Mouse (Mus musculus) midbrain, embryonic 16.5 days (tissue): ENCODE measurements around the gene Slc5a11. TPM values are rescaled to one million over a fixed set of nuclear protein-coding genes. Genes with fewer than 3 reads are reported as not detected.
A peak's percentile ranks its signal among the peaks of the same experiment; 100 is the strongest.

ENCODE experiments used
- ATAC-seq: fragments of 200-750 bp; cut with Nextera tagmentation; 2 replicates; pipeline ENCODE4 v1.8.0; 2017; ENCODE audit warnings: moderate TSS enrichment
- H3K27ac ChIP-seq: fragments of 300-500 bp; sonication (generic); 2 replicates; pipeline ENCODE4 v1.5.1; 2014; ENCODE audit warnings: mild to moderate bottlenecking, low read length, mixed read lengths
- H3K27me3 ChIP-seq: fragments of 300-500 bp; sonication (generic); 2 replicates; pipeline ENCODE4 v1.6.1; 2014; ENCODE audit warnings: low read depth, low read length, mixed read lengths; ENCODE audit not compliant: control insufficient read depth, insufficient read depth
- H3K36me3 ChIP-seq: fragments of 300-500 bp; sonication (generic); 2 replicates; pipeline ENCODE4 v1.6.1; 2014; ENCODE audit warnings: mild to moderate bottlenecking, low read length, moderate library complexity, mixed read lengths; ENCODE audit not compliant: control insufficient read depth, insufficient read depth
- H3K4me1 ChIP-seq: fragments of 300-500 bp; sonication (generic); 2 replicates; pipeline ENCODE4 v1.6.1; 2014; ENCODE audit warnings: mild to moderate bottlenecking, low read length, mixed read lengths; ENCODE audit not compliant: control insufficient read depth, insufficient read depth
- H3K4me2 ChIP-seq: fragments of 300-500 bp; sonication (generic); 2 replicates; pipeline ENCODE4 v1.6.1; 2014; ENCODE audit warnings: mild to moderate bottlenecking, low read length, mixed read lengths
- H3K4me3 ChIP-seq: fragments of 300-500 bp; sonication (generic); 2 replicates; pipeline ENCODE4 v1.5.1; 2014; ENCODE audit warnings: low read depth, mild to moderate bottlenecking, low read length, moderate library complexity, mixed read lengths
- H3K9ac ChIP-seq: fragments of 300-500 bp; sonication (generic); 2 replicates; pipeline ENCODE4 v1.6.1; 2014; ENCODE audit warnings: low read depth, low read length, mixed read lengths
- H3K9me3 ChIP-seq: fragments of 300-500 bp; sonication (generic); replicated peaks from 2 replicates; pipeline ENCODE4 v1.6.1; 2014; ENCODE audit warnings: mild to moderate bottlenecking, low read length, mixed read lengths; ENCODE audit not compliant: control insufficient read depth, poor library complexity, severe bottlenecking
- WGBS: fragments of 180-500 bp; shearing (Covaris S2); extraction: QIAGEN DNeasy Blood & Tissue Kit; methylation state at CpG from one replicate; pipeline ENCODE4 v1.1.7; 2014; 5-methylcytosine and 5-hydroxymethylcytosine counted together
- polyA plus RNA-seq: library from polyadenylated mRNA; unstranded; fragments of >200 nt; fragmentation: Nextera tagmentation; extraction: Ambion mirVana; gene quantifications from 2 replicates; pipeline ENCODE4 v1.2.1, GENCODE M21; 2015

The Slc5a11 gene
- polyA plus RNA-seq, 1 experiment from 2014 or later, result 0.30 TPM

DNA sequence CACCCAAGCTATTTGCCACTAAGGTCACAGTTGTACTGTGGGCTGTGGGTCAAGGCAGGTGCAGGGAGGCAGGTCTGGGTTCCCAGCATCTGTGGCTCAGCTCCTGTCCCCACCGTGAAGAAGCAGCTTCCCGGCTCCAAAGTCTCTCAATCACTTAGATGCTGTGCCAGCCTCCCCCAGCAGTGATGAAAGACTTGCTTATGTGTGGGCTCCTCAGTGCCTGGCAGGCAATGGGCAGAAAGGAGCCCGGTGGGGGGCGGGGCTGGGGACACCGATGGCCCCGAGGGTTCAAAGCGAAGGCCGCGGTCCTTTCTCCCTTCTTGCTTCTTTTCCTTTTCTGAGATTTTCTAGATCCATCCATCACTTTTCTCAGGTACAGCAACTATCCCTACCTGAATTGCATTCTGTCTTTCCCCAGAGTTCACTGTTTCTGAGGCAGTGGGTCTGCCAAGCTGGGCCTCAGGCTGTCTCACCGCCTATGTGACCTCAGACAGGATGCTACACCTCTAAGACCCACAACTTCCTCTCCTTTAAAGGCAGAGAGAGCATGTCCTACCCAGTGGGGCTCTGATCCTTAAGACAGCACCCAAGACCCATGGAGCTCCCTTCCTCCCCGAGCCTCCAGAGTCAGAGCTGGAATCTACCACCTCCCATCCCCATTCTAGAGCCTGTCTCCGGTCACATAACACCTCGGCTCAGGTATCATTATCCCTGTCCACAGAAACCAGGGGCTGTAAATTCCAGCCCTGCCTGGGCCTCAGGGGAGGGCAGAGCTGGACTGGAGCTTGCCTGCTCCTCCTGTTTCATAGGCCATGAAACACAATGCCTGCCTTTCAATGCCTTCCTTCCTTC lies 5.4 kb downstream of the Slc5a11 start:
- H3K4me2 ChIP-seq, result no peak overlapping the region
- 78% methylated on average over 13 of the region's 13 CpGs for WGBS
- ATAC-seq, result no peak
- no peak overlapping the region for H3K4me3 ChIP-seq
- no peak overlapping the region for H3K27ac ChIP-seq
- H3K27me3 ChIP-seq, result no peaks in the 10 kb centered on the region
- no peaks in the 10 kb centered on the region for H3K36me3 ChIP-seq
- no peak overlapping the region for H3K9ac ChIP-seq
- no peaks in the 10 kb centered on the region for H3K9me3 ChIP-seq
- H3K4me1 ChIP-seq, result no peaks in the 10 kb centered on the region

DNA sequence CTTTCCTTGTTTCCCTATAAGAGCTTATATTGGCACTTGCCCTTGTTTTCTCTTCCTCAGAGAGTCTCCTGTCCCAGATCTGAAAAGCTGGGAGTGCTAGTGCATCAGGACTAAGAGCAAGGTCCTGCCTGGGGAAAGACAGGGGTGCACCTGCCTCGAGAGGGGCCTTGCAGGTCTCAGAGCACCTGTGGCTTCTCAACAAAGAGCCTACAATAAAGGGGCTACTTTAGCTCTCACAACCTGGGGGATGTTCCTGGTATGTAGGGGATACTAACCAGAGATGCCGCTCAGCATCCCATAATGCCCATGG lies 6.0 kb downstream of the Slc5a11 start:
- no peak overlapping the region for H3K9ac ChIP-seq
- WGBS, result 70% methylated on average over 2 of the region's 2 CpGs

DNA sequence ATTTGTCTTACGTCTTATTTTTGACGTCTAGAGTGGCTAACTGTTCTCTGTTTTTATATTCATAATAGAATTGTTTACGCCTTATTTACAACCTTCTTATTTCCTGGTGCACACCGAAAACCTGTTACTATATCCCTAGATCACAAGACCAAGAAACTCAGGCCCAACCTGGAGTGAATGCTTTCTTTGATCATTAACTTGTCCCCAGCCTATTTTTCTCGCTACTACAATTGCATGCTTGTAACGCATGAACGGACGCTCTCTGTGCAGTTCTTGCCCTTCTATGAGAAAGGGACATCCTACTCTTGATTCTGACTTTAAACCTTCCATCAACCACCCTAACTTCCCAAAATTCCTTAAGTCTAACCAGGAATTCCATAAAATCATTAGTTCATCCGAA lies 9.5 kb downstream of the Slc5a11 start:
- 76% methylated on average over 9 of the region's 9 CpGs for WGBS
- ATAC-seq, result no peak
- Histone ChIP-seq H3K27me3 (no peaks in the 10 kb centered on the region), H3K9me3 (no peaks in the 10 kb centered on the region), H3K36me3 (no peaks in the 10 kb centered on the region), H3K9ac (no peak overlapping the region), H3K4me3 (no peak overlapping the region), H3K27ac (no peak overlapping the region), H3K4me2 (no peak overlapping the region), H3K4me1 (no peaks in the 10 kb centered on the region)

More for the DNA sequence above, 6.0 kb downstream of the Slc5a11 start:
- no peak for ATAC-seq
- Histone ChIP-seq H3K36me3 (no peaks in the 10 kb centered on the region), H3K9me3 (no peaks in the 10 kb centered on the region), H3K4me3 (no peak overlapping the region), H3K27ac (no peak overlapping the region), H3K4me2 (no peak overlapping the region), H3K4me1 (no peaks in the 10 kb centered on the region), H3K27me3 (no peaks in the 10 kb centered on the region)

DNA sequence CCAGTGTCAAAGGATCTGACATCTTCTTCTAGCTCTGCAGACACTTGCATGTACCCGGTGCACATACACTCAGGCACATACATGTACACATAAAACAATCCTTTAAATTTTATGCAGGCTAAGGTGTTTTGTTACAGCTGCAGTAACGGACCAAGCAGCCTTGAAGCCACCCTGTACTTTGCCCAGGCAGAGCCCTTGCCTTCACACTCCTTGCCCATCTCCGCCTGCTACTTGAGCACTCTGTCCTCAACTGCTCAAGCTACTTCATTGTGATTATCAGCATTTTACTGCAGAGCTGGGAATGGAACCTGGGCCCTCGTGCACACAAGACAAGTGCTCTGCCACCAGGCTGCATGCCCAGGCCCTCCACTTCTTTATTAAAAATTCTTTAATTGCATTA lies 10.6 kb downstream of the Slc5a11 start:
- Histone ChIP-seq H3K4me2 (no peak overlapping the region), H3K27ac (no peak overlapping the region), H3K9me3 (no peaks in the 10 kb centered on the region), H3K4me3 (no peak overlapping the region), H3K9ac (no peak overlapping the region), H3K4me1 (no peaks in the 10 kb centered on the region), H3K27me3 (no peaks in the 10 kb centered on the region), H3K36me3 (no peaks in the 10 kb centered on the region)
- WGBS, result 91% methylated on average over 4 of the region's 4 CpGs
- no peak for ATAC-seq

DNA sequence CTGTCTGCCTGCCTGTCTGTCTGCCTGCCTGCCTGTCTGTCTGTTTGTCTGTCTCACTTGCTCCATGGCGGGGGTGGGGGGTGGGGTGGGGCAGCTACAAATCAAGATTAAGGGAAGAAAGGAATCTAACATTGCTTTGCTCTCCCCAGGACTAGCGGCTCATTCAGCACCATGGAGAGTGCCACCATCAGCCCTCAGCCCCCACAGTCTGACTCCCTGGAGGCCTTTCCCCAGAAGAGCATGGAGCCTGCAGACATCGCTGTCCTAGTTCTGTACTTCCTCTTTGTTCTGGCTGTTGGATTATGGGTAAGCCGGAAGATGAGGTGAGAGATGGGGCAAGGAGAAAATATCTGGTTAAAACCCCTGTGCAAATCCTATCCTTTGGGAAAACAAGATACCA lies 20.9 kb downstream of the Slc5a11 start:
- no peak for ATAC-seq
- no peak overlapping the region for H3K27ac ChIP-seq
- no peak overlapping the region for H3K9ac ChIP-seq
- WGBS, result 24% methylated on average over 4 of the region's 4 CpGs
- peaks cover 5% of the 10 kb centered on the region; the same call in 1 of the 2 replicates for H3K4me1 ChIP-seq
- H3K9me3 ChIP-seq, result no peaks in the 10 kb centered on the region
- H3K4me2 ChIP-seq, result no peak overlapping the region
- no peaks in the 10 kb centered on the region for H3K27me3 ChIP-seq
- H3K4me3 ChIP-seq, result no peak overlapping the region
- no peaks in the 10 kb centered on the region for H3K36me3 ChIP-seq

DNA sequence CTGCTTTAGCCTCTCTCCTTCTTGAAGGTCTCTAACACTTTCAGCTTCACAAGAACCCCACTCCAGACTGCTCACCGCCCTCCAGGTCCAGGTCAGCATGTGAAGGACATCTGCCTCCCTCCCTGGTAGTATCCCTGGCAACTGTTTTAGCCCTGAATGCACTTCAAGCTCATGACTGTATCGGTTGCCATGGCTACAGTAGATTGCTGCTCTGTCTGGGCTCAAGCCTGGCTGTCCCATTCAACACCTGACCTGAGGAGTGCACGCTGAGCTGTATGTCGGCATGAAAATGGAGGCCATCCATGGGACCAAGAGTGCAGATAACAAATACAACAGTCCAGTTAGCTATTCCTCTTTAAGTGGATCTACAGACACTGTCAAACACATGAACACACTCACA lies 24.0 kb downstream of the Slc5a11 start:
- no peak overlapping the region; the same call in 1 of the 2 replicates for H3K27ac ChIP-seq
- H3K27me3 ChIP-seq, result no peaks in the 10 kb centered on the region
- no peak overlapping the region for H3K9ac ChIP-seq
- no peak overlapping the region for H3K4me3 ChIP-seq
- H3K36me3 ChIP-seq, result no peaks in the 10 kb centered on the region
- 40% methylated on average over 4 of the region's 4 CpGs for WGBS
- peaks cover 5% of the 10 kb centered on the region; the same call in 1 of the 2 replicates for H3K4me1 ChIP-seq
- ATAC-seq, result peak; percentile 94
- H3K4me2 ChIP-seq, result no peak overlapping the region
- no peaks in the 10 kb centered on the region for H3K9me3 ChIP-seq

DNA sequence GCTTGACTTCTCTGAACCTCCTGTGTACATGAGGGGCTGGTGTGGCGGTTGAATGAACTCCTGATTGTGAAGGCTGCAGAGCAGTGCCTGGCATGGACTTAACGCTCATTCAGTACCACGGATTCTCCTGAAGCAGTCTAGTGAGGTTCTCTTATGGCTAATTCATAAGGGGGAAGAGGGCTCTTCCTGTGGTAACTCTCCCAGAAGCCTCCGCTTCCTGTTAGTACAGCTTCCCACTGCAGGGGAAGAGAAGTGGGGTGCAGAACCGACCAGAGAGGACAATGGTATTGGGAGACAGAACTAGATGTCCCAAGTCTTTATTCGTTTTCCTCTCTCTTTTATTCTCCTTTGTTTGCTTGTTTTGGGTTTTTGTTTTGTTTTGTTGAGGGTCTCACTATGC lies 25.5 kb downstream of the Slc5a11 start:
- ATAC-seq, result no peak
- 78% methylated on average over 6 of the region's 6 CpGs for WGBS
- Histone ChIP-seq H3K4me3 (no peak overlapping the region), H3K27me3 (no peaks in the 10 kb centered on the region), H3K9me3 (no peaks in the 10 kb centered on the region), H3K4me1 (peaks cover 5% of the 10 kb centered on the region; the same call in 1 of the 2 replicates), H3K9ac (no peak overlapping the region), H3K27ac (no peak overlapping the region), H3K4me2 (no peak overlapping the region), H3K36me3 (no peaks in the 10 kb centered on the region)

DNA sequence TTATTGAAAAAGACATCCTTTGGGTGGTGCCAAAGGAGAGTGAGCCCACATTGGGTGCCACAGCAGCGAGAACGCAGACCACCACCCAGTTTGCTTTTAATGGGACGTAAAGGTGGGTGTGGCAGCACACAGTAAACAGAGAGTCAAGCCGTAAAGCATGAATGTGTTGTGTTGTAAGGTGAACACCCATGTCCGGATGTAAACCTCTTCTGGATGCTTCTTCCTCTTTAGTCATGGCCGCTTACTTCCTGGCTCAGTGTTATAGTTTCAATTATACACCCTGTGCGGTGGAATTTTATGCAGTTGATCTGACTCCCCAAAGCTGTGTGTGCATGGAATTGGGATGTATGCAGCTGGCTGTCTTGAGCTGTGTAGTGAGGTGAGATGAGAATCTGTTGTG lies 27.7 kb downstream of the Slc5a11 start:
- 90% methylated on average over 7 of the region's 7 CpGs for WGBS
- Histone ChIP-seq H3K4me2 (no peak overlapping the region), H3K36me3 (no peaks in the 10 kb centered on the region), H3K27ac (no peak overlapping the region), H3K9me3 (no peaks in the 10 kb centered on the region), H3K4me3 (no peak overlapping the region), H3K27me3 (no peaks in the 10 kb centered on the region), H3K4me1 (peaks cover 5% of the 10 kb centered on the region; the same call in 1 of the 2 replicates), H3K9ac (no peak overlapping the region)
- ATAC-seq, result no peak

DNA sequence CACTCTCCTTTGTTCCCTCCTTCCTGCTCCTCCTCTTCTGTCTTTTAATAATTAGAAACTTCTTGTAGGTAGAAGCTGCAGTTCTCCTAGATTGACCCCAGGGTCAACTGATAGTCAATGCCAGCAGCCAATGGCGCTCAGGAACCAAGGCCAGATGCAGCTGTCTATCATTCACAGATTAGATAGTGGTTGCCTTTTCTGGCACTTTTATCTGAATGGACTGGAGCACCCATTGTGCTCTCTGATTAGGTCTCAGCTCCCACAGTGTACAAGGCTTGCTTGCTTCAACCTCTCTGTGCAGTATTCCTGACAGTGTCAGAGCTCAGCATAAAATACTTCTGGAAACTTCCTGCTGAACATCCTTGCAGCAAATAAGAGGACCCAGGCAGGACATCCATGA lies 30.3 kb downstream of the Slc5a11 start:
- no peak overlapping the region for H3K9ac ChIP-seq
- 71% methylated on average over 1 of the region's 1 CpGs for WGBS
- no peak overlapping the region for H3K4me3 ChIP-seq
- H3K27me3 ChIP-seq, result no peaks in the 10 kb centered on the region
- H3K36me3 ChIP-seq, result no peaks in the 10 kb centered on the region
- H3K4me2 ChIP-seq, result no peak overlapping the region
- no peak for ATAC-seq
- no peaks in the 10 kb centered on the region for H3K4me1 ChIP-seq
- H3K27ac ChIP-seq, result no peak overlapping the region
- H3K9me3 ChIP-seq, result no peaks in the 10 kb centered on the region
